Mouse (Mus musculus) liver, postnatal 0 days (tissue): ENCODE results near the gene Cd84. TPM values are rescaled to one million over a fixed set of nuclear protein-coding genes. Genes with fewer than 3 reads are reported as not detected.

Experiments
- ATAC-seq: fragments of 200-750 bp; cut with Nextera tagmentation; 2 replicates; pipeline ENCODE4 v1.8.0; 2017; ENCODE audit warnings: mild to moderate bottlenecking, moderate library complexity
- DNase-seq: peaks from one replicate; pipeline ENCODE4 v3.0.0-alpha.2; 2016
- H3K27ac ChIP-seq: fragments of 300-500 bp; sonication (generic); 2 replicates; pipeline ENCODE4 v1.5.1; 2014; ENCODE audit warnings: antibody characterized with exemption, moderate library complexity, mild to moderate bottlenecking, low read depth
- H3K27me3 ChIP-seq: fragments of 300-500 bp; sonication (generic); 2 replicates; pipeline ENCODE4 v1.6.1; 2014; ENCODE audit warnings: low read length, control low read depth, mixed read lengths; ENCODE audit not compliant: insufficient read depth
- H3K36me3 ChIP-seq: fragments of 300-500 bp; sonication (generic); replicated peaks from 2 replicates; pipeline ENCODE4 v1.6.1; 2014; ENCODE audit warnings: mild to moderate bottlenecking, control low read depth, low read length, moderate library complexity, mixed read lengths; ENCODE audit not compliant: insufficient read depth
- H3K4me1 ChIP-seq: fragments of 300-500 bp; sonication (generic); 2 replicates; pipeline ENCODE4 v1.6.1; 2014; ENCODE audit warnings: antibody characterized with exemption, mild to moderate bottlenecking, control low read depth; ENCODE audit not compliant: insufficient read depth
- H3K4me2 ChIP-seq: fragments of 300-500 bp; sonication (generic); 2 replicates; pipeline ENCODE4 v1.6.1; 2014; ENCODE audit warnings: low read depth, mild to moderate bottlenecking, low read length, moderate library complexity, mixed read lengths
- H3K4me3 ChIP-seq: fragments of 300-500 bp; sonication (generic); 2 replicates; pipeline ENCODE4 v1.5.1; 2014; ENCODE audit warnings: low read depth, low read length
- H3K9ac ChIP-seq: fragments of 300-500 bp; sonication (generic); replicated peaks from 2 replicates; pipeline ENCODE4 v1.6.1; 2014; ENCODE audit warnings: mild to moderate bottlenecking, moderate library complexity
- H3K9me3 ChIP-seq: fragments of 300-500 bp; sonication (generic); 2 replicates; pipeline ENCODE4 v1.6.1; 2016; ENCODE audit warnings: mild to moderate bottlenecking, control low read depth, low read length, mixed read lengths
- CTCF ChIP-seq: sonication (generic); IDR thresholded peaks from 2 replicates; pipeline ENCODE4 v1.5.1; 2016; ENCODE audit warnings: antibody characterized with exemption, low read depth
- EP300 ChIP-seq: IDR thresholded peaks from 2 replicates; pipeline ENCODE4 v1.6.1; 2016; ENCODE audit warnings: antibody characterized with exemption, low read depth, mild to moderate bottlenecking
- WGBS: fragments of 180-500 bp; shearing (Covaris S2); extraction: QIAGEN DNeasy Blood & Tissue Kit; methylation state at CpG from one replicate; pipeline ENCODE4 v1.1.7; 2014; ENCODE audit not compliant: insufficient replicate concordance; 5-methylcytosine and 5-hydroxymethylcytosine counted together
- polyA plus RNA-seq: library from polyadenylated mRNA; unstranded; fragments of >200 nt; fragmentation: Nextera tagmentation; extraction: Ambion mirVana; gene quantifications from 2 replicates; pipeline ENCODE4 v1.2.1, GENCODE M21; 2015

Cd84 gene
- polyA plus RNA-seq, 1 experiment from 2014 or later, result 11.2 TPM

DNA sequence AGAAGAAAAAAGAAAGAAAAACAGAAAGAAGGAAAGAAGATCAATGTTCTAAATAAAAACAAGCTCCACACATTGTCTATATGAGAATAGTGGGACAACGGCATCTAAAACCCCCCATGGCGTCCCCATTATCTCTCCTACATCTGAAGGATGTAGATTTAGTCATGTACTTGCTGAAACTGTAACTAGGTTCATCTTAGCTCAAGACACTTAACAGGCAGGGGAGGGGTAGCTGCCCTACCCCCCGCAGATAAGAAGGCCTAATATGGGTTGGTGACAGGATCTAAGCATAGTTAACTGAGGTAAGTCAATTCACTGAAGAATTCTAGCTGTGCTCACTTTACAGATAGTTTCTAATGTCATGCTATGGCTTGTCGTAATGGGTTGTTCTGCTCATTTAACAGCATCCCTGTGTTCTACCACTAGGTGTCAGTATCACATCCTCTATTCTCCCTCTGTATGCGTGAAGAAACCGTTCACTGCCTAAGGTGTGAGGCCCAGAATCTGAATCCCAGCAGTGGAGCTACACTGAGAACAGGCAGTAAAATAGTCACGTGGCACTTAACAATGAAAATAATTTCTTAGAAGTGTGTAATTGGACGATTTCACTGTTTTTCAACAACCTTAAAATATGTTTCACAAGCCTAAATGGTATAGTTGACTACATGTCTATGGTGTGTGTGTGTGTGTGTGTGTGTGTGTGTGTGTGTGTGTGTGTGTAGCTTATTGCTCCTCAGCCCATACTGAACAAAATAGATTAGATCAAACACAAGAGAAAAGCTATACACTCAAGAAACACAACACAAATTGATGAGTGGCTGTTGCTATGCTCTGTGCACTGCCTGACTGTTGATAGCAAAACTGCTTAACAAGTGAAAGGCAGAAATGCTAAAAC is 23.7 kb upstream of the Cd84 start:
- TF ChIP-seq EP300 (no peak), CTCF (peak; percentile 85)
- peak; percentile 22 for DNase-seq
- Histone ChIP-seq H3K27me3 (no peaks in the 10 kb centered on the region), H3K4me2 (no peak overlapping the region), H3K4me1 (0 out of 2 replicates have a peak, but pooled peaks cover 3% of the 10 kb centered on the region), H3K27ac (no peak overlapping the region), H3K4me3 (no peak overlapping the region), H3K9ac (no peak overlapping the region), H3K36me3 (no peaks in the 10 kb centered on the region), H3K9me3 (no peaks in the 10 kb centered on the region)
- peak; percentile 67 for ATAC-seq
- 12% methylated on average over 8 of the region's 8 CpGs for whole genome bisulfite sequencing

DNA sequence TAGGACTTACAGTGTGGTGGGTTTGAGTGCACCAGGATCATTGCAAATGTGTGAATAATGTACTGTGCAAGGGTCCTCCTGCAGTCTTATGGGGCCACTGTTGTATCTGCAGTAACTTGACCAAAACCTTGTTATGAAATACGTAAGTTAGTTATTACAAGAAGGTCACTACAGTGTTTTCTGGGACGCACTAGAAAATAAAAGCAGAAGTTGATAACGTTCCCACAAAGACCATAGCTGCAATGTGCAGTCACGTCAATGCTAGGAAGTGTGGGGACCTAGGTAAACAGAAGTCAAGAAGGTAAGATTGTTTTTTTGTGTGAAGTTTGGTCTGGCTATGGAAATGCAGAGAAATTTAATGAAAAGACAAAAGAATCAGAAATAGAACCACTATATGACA is 22.5 kb upstream of the Cd84 start:
- Histone ChIP-seq H3K4me2 (no peak overlapping the region), H3K9me3 (no peaks in the 10 kb centered on the region), H3K27me3 (no peaks in the 10 kb centered on the region), H3K9ac (no peak overlapping the region), H3K4me1 (0 out of 2 replicates have a peak, but pooled peaks cover 3% of the 10 kb centered on the region), H3K4me3 (no peak overlapping the region), H3K27ac (no peak overlapping the region), H3K36me3 (no peaks in the 10 kb centered on the region)
- DNase-seq, result no peak
- no peak for TF ChIP-seq CTCF
- no peak for TF ChIP-seq EP300
- ATAC-seq, result no peak; the same call in 1 of the 2 replicates
- 36% methylated on average over 4 of the region's 4 CpGs for WGBS

- ATAC-seq (no peak), DNase-seq (no peak)
- 0 out of 2 replicates have a peak, but pooled peaks cover 2% of the 10 kb centered on the region for H3K4me1 ChIP-seq
- no peak overlapping the region for H3K9ac ChIP-seq
- 0 out of 2 replicates have a peak overlapping the region, but pooled peaks have one; percentile 42 for H3K27ac ChIP-seq
- no peak overlapping the region for H3K4me2 ChIP-seq
- WGBS, result 50% methylated on average over 1 of the region's 1 CpGs
- TF ChIP-seq EP300 (no peak), CTCF (no peak)
- H3K4me3 ChIP-seq, result no peak overlapping the region
- no peaks in the 10 kb centered on the region for H3K27me3 ChIP-seq
- no peaks in the 10 kb centered on the region for H3K36me3 ChIP-seq
- no peaks in the 10 kb centered on the region for H3K9me3 ChIP-seq
These were observed 18.2 kb upstream of the Cd84 start for GRCm38 (mm10) chr1:171821331-171821730.

DNA sequence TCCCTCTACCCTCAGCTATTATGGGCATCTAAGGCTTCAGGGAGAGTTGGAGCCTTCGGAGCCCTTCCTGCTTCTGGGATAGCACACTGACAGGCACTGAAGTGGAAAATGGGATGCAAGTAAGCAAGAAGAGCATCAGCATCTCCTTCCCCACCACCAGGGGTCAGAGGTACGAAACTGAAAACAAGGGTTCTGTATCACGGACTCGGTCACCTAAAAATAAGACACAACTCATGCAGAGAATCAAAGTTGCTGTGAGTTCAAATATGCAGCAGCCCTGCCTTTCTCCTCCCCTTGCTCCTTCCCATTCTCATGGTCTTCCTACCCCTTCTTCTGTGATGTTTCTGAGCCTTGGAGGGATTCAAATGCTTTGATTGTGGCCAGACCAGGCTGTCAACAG is 14.0 kb upstream of the Cd84 start:
- no peaks in the 10 kb centered on the region for H3K36me3 ChIP-seq
- no peaks in the 10 kb centered on the region for H3K9me3 ChIP-seq
- no peaks in the 10 kb centered on the region for H3K4me1 ChIP-seq
- H3K27ac ChIP-seq, result no peak overlapping the region
- no peak overlapping the region for H3K4me2 ChIP-seq
- ATAC-seq, result no peak
- no peak overlapping the region for H3K9ac ChIP-seq
- no peak for DNase-seq
- 31% methylated on average over 4 of the region's 4 CpGs for WGBS
- TF ChIP-seq CTCF (peak; percentile 56), EP300 (no peak)
- no peaks in the 10 kb centered on the region for H3K27me3 ChIP-seq
- H3K4me3 ChIP-seq, result no peak overlapping the region

DNA sequence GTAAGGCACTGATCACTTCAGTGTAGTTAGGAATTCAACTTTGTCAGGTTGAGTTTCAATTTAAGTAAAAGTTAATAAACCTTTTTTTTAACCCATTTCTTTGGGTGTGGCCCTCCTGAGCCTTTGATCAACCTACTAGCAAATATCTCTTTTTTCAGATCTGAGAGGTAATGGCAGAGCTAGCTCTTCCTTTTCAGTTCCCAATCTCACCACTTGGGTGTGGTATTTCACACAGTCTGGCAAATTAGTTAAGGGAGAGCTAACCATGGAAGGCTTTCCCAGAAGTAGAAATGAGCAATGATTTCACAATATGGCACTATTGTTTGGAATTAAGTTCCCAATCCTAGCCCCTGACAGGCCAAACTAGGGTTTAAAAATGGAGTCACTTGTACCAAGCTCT is 13.3 kb upstream of the Cd84 start:
- Histone ChIP-seq H3K4me1 (no peaks in the 10 kb centered on the region), H3K9ac (no peak overlapping the region), H3K4me2 (no peak overlapping the region), H3K36me3 (no peaks in the 10 kb centered on the region), H3K4me3 (no peak overlapping the region), H3K9me3 (no peaks in the 10 kb centered on the region), H3K27me3 (no peaks in the 10 kb centered on the region), H3K27ac (no peak overlapping the region)
- ATAC-seq (0 out of 2 replicates have a peak, but pooled peaks have one; percentile 40), DNase-seq (no peak)
- TF ChIP-seq EP300 (no peak), CTCF (peak; percentile 67)

- ATAC-seq (0 out of 2 replicates have a peak, but pooled peaks have one; percentile 35), DNase-seq (no peak)
- Histone ChIP-seq H3K9ac (no peak overlapping the region), H3K36me3 (no peaks in the 10 kb centered on the region), H3K4me2 (no peak overlapping the region), H3K4me3 (no peak overlapping the region), H3K27ac (no peak overlapping the region), H3K4me1 (no peaks in the 10 kb centered on the region), H3K9me3 (no peaks in the 10 kb centered on the region), H3K27me3 (no peaks in the 10 kb centered on the region)
- TF ChIP-seq CTCF, result peak; percentile 50
- no peak for TF ChIP-seq EP300
These were observed 11.8 kb upstream of the Cd84 start for GRCm38 (mm10) chr1:171827674-171828073.
